Mouse (Mus musculus): Measurements from ENCODE around the gene Mei1.

Mei1 gene

GRCm38 (mm10) chr15:82151176-82151575 lies 81.4 kb downstream of the Mei1 start:
- DNase-seq (ENCODE audit: low spot score): no peak

GRCm38 (mm10) chr15:82152022-82152421 lies 82.2 kb downstream of the Mei1 start:
- DNase-seq (ENCODE audit: low spot score): no peak

GRCm38 (mm10) chr15:82152435-82152834 lies 82.6 kb downstream of the Mei1 start:
- DNase-seq (ENCODE audit: low spot score): no peak

- DNase-seq (ENCODE audit: low spot score): no peak
Measured at GRCm38 (mm10) chr15:82156298-82156697, 86.5 kb downstream of the Mei1 start.

- no peak for DNase-seq (ENCODE audit: low spot score)
Measured at GRCm38 (mm10) chr15:82156902-82157301, 87.1 kb downstream of the Mei1 start.

- DNase-seq (ENCODE audit: low spot score): no peak
Measured at GRCm38 (mm10) chr15:82158243-82159035, 88.6 kb downstream of the Mei1 start.

GRCm38 (mm10) chr15:82159471-82159870 lies 89.7 kb downstream of the Mei1 start:
- DNase-seq (ENCODE audit: low spot score): no peak

GRCm38 (mm10) chr15:82160731-82161640 lies 91.2 kb downstream of the Mei1 start:
- no peak for DNase-seq (ENCODE audit: low spot score)

- DNase-seq (ENCODE audit: low spot score): no peak
Measured at GRCm38 (mm10) chr15:82161965-82162600, 92.3 kb downstream of the Mei1 start.

- no peak for DNase-seq (ENCODE audit: low spot score)
Measured at GRCm38 (mm10) chr15:82163356-82164060, 93.7 kb downstream of the Mei1 start.

GRCm38 (mm10) chr15:82164061-82164399 lies 94.2 kb downstream of the Mei1 start:
- no peak for DNase-seq (ENCODE audit: low spot score)

- DNase-seq (ENCODE audit: low spot score): no peak
Measured at GRCm38 (mm10) chr15:82164496-82164895, 94.7 kb downstream of the Mei1 start.

GRCm38 (mm10) chr15:82165332-82166239 lies 95.8 kb downstream of the Mei1 start:
- DNase-seq (ENCODE audit: low spot score): peak; percentile 89

GRCm38 (mm10) chr15:82166240-82167100 lies 96.7 kb downstream of the Mei1 start:
- no peak for DNase-seq (ENCODE audit: low spot score)

- no peak for DNase-seq (ENCODE audit: low spot score)
Measured at GRCm38 (mm10) chr15:82167201-82168168, 97.7 kb downstream of the Mei1 start.

GRCm38 (mm10) chr15:82169671-82170070 lies 99.9 kb downstream of the Mei1 start:
- DNase-seq (ENCODE audit: low spot score): no peak

- no peak for DNase-seq (ENCODE audit: low spot score)
Measured at GRCm38 (mm10) chr15:82170437-82171377, 100.9 kb downstream of the Mei1 start.

GRCm38 (mm10) chr15:82172648-82173047 lies 102.9 kb downstream of the Mei1 start:
- DNase-seq (ENCODE audit: low spot score): no peak
